Mouse (Mus musculus): ENCODE measurements around the gene Mettl17.

The Mettl17 gene

DNA sequence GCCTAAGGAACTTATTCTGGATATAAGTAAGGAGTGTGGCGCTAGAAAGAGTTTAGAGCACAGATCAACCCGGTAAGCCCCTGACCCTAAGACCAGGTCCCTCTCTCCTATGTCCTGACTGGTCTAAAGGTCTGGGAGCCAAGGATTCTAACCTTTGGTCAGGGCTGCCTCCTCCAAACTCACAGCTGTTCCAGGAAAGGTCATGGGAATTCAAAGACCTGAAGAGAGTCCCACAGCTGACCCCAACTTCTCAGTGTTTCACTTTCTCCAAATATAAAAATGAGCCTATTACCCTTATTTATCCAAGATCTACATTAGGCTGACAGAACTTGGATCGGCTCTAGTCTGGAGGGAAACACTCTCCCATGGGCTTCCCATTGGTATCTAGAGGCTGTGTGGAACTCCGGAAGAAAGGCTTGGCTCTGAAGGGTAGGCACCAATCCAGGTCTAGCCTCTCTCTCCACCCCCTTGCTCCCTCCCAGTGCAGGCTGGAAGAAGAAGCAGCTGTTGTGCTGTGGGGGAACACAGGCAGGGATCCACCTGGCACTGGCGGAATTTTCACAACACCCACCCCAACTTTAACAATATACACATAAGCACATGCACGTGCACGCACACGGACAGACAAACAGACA lies 44.8 kb downstream of the Mettl17 start:
- DNase-seq (ENCODE audit: low read depth, low spot score) = no peak

DNA sequence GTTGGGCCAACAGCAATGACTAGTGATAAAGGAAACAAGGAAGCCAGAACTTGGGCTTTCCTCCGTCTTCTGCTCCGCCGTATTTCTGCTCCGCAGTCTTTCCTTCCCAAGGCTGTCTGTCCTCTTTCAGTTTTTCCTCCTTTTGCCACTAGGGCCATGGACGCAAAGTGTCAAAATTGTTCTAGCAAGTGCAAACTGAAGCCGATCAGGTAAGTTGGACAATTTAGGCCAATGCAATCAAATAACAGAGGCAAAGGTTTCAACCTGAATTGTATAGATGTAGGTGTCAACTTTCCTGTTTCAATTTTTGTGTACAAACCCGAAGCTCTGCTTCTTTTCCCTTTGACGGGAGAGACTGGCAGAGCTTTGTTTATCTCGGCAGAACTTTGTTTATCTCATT lies 45.3 kb downstream of the Mettl17 start:
- DNase-seq (ENCODE audit: low read depth, low spot score) = no peak

DNA sequence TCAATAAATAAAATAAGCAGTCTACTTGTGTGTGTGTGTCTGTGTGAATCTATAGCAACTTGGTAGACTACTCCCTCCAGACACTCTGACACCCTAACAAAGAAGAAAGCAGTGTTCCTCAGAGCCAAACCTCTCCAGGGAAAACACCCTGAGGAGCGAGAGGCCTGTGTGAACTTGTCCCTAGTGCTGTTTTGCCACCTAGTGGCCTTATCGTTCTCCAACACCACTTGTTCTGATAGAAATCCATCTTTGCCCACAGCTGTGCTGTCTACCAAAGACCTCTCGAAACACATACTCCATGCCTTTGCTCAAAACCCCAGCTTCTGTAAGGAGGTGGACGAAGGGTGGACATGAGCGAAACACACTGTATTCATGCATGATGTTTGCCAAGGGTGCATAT lies 46.2 kb downstream of the Mettl17 start:
- DNase-seq (ENCODE audit: low read depth, low spot score) = no peak

DNA sequence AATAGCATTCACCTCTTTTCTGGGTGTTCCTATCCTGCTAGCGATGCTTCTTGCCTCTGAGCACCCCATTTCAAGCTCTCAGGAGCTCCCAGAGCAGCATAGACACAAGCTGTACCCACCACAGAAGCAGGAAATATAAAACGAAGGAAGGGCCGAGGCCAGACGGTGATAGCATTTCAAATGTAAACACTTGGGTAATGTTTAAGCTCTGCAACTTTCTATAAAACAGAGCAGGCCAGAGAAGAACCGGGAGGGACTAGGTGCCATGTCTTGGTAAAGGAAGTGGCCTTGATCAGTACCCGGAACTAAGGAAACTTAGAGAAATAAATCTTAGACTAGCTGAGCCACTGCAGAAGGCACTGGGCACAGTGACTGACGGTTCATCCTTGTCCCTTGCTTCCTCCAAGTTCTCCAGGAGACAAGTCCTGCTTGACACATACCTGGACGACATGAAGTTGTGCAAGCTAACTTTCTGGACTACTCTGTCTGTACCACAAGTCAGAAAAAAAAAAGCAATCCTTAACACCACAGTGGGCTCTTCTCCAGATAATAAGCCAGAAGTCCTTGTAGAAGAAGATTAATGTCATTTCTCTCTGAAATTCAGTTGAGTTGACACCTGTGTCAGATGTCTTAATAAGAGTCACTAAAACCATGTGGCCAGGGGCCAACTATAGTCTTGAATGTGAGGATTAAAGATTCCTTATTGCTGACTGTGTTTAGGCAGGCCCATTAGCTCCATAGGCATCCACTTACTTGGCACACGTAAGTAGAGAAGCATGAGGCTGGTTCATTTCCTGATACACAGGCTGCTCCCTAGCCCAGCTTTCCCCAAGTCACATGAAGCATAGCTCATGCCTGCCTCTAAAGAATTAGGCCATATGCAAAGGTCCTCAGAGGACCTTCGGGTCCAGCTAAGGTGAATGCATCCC lies 47.7 kb downstream of the Mettl17 start:
- no peak for DNase-seq (ENCODE audit: low read depth, low spot score)

DNA sequence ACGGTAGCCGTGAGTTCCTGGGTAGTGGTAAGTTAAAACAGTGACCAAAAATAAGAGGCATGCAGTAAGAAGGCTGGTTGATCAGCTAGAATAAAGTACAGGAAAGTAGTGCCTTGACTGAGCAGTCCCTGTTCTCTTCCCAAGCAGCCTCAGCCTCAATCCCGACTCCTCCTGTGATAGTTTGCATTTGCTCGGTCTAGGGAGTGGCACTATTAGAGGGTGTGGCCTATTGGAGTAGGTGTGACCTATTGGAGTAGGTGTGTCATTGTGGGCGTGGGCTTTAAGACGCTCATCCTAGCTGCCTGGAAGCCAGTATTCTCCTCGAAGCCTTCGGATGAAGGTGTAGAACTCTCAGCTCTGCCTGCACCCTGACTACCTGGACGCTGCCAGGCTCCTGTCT lies 54.4 kb downstream of the Mettl17 start:
- DNase-seq (ENCODE audit: low read depth, low spot score) = no peak

DNA sequence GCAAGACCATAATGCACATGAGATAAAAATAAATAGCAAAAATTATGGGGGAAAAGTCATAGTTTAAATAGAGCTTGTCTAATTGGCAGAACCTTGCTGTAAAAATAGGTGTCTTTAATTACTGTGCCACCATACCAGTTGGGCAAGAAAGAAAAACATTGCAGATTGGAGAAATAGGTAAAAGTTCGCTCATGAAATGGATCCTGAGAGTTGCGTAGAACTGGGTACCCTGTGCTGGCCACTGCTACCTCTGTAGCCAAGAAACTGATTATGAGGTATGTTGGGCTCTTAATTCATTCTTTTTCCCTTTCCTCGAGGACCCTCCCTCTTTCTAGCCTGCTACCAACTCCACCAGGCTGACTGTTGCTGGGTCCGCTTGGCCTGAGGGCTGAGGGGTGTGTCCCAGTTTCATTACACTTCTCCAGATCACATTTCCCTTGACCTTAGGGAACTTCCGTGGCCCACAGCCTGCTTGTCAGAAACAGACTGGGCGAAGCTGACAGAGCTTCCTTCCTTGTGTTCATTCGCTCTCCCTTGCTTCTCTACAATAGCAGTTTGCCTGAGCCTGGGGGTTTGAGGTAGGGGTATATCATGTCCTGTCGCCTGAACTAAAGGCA lies 56.4 kb downstream of the Mettl17 start:
- no peak for DNase-seq (ENCODE audit: low read depth, low spot score)

DNA sequence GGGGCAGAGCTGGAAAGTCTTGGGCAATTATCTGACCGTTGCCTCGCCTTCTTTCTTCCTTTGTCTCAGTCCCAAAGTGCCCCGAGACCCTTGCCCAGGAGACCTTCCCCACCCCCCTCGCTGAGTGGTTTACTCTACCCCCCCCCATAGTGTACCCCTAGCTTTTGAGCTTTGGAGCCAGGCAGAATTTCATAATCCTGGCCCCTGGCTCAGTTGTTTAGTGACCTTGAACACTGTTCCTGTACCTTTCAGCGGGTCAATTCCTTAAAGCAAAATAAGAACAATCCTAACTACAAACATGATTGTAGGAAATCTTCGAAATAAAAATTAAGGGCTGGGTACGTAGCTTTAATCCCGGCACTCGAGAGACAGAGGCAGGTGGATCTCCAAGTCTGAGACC lies 56.9 kb downstream of the Mettl17 start:
- no peak for DNase-seq (ENCODE audit: low read depth, low spot score)

DNA sequence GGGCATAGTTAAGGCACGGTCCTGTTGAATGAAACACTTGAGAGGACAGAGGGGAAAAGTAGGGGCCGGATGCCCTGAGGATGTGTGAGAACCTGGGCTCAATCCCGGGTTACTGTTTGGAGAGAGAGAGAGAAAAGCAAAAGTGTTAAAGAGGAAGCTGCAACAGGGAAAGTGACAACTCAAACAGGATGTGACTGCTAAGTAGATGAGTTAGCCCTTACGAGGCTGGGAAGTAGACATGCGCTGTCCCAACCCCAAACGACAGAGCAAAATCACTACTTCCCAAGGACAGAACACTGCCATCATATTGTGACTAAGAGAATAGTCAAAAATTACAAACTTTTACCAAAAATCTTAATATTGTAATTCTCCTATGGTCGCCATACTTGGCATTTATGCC lies 57.6 kb downstream of the Mettl17 start:
- no peak for DNase-seq (ENCODE audit: low read depth, low spot score)

Measured in embryo, embryonic 11.5 days (tissue).